Mouse (Mus musculus): ENCODE measurements around the gene Gm20683.
A peak's percentile ranks its signal among the peaks of the same experiment; 100 is the strongest.

Gm20683 gene

GRCm38 (mm10) chr17:25796211-25796771 is 45.3 kb downstream of the Gm20683 start:
- DNase-seq (ENCODE audit: low read depth, low spot score), result no peak

GRCm38 (mm10) chr17:25795609-25796092 is 45.9 kb downstream of the Gm20683 start, which contains the start of gene AC134908.4:
Gene AC134908.4 (minus strand): TSS chr17:25795659.
- DNase-seq (ENCODE audit: low read depth, low spot score), result no peak

GRCm38 (mm10) chr17:25794998-25795397 is 46.6 kb downstream of the Gm20683 start:
- DNase-seq (ENCODE audit: low read depth, low spot score), result no peak

- DNase-seq (ENCODE audit: low read depth, low spot score), result no peak
Measured at GRCm38 (mm10) chr17:25794197-25794596, 47.4 kb downstream of the Gm20683 start.

- DNase-seq (ENCODE audit: low read depth, low spot score), result peak; percentile 41
Measured at GRCm38 (mm10) chr17:25792615-25793014, 48.9 kb downstream of the Gm20683 start, which contains the start of gene Fam173a. Gene Fam173a (minus strand): TSS chr17:25792901.

GRCm38 (mm10) chr17:25791843-25792527 is 49.6 kb downstream of the Gm20683 start:
- peak; percentile 81 for DNase-seq (ENCODE audit: low read depth, low spot score)

- peak; percentile 47 for DNase-seq (ENCODE audit: low read depth, low spot score)
Measured at GRCm38 (mm10) chr17:25791320-25791842, 50.2 kb downstream of the Gm20683 start.

- no peak for DNase-seq (ENCODE audit: low read depth, low spot score)
Measured at GRCm38 (mm10) chr17:25786781-25787504, 54.6 kb downstream of the Gm20683 start.

GRCm38 (mm10) chr17:25786280-25786679 is 55.3 kb downstream of the Gm20683 start, which contains the start of gene Ccdc78:
Gene Ccdc78 (plus strand): TSS chr17:25786580.
- DNase-seq (ENCODE audit: low read depth, low spot score), result no peak

GRCm38 (mm10) chr17:25785281-25785745 is 56.2 kb downstream of the Gm20683 start, which contains the start of gene Haghl:
Gene Haghl (minus strand): TSS chr17:25785673.
- peak; percentile 97 for DNase-seq (ENCODE audit: low read depth, low spot score)

Data from ZHBTc4 (cell line).